Mouse (Mus musculus): ENCODE measurements around the gene Ppp3ca.

DNA sequence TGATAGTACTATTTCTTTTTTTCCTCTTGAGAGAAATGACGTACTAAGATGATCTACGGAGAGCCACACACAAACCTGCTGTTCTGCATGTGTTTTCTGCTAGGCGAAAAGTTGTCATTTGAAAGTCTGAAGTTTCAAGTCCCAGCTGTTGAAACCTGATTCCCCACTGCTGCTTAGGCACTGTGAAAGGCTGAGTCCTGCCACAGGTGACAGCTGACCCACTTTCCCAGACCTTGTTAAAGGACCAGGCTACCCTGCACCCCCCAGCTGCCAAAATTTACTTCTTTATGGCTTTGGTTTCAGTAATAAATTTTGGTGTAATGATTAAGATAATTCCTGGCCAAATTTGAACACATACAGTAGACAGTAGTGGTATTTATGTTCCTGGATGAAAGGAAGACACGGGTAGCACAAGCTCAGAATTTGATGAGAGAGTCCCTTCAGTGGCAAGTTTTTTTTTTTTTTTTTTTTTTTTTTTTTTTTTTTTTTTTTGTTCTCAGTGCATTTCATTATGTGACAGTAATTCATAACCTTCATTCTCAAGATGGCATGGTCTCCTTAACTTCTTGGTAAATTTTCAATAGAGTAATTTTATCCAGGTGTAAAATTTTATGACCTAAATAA lies 52.0 kb downstream of the Ppp3ca start:
- TF ChIP-seq CTCF (IDR thresholded peaks at IDR 0.05; ENCODE audit: control insufficient read depth, insufficient read depth, insufficient replicate concordance, low read depth, low read length) (no peak), POLR2A (IDR thresholded peaks at IDR 0.05; ENCODE audit: control insufficient read depth, low read depth, low read length) (no peak)
